Mouse (Mus musculus) stomach, embryonic 15.5 days (tissue): ENCODE data around the gene Vps9d1. TPM values are rescaled to one million over a fixed set of nuclear protein-coding genes. Genes with fewer than 3 reads are reported as not detected.
"Not testable (repeated sequence)": the region's sequence is repeated elsewhere in the genome, so short reads cannot be mapped to it uniquely, and the experiment has no call there.

ENCODE experiments used
- ATAC-seq: fragments of 200-750 bp; cut with Nextera tagmentation; 2 replicates; pipeline ENCODE4 v1.8.0; 2017; ENCODE audit warnings: low read depth, moderate number of reproducible peaks, moderate TSS enrichment; ENCODE audit not compliant: insufficient read depth, low FRiP score
- H3K27ac ChIP-seq: fragments of 300-500 bp; sonication (generic); 2 replicates; pipeline ENCODE4 v1.5.1; 2015; ENCODE audit warnings: mild to moderate bottlenecking, inconsistent platforms
- H3K27me3 ChIP-seq: fragments of 300-500 bp; sonication (generic); replicated peaks from 2 replicates; pipeline ENCODE4 v1.6.1; 2015; ENCODE audit warnings: inconsistent platforms
- H3K36me3 ChIP-seq: fragments of 300-500 bp; sonication (generic); 2 replicates; pipeline ENCODE4 v1.6.1; 2015; ENCODE audit warnings: inconsistent platforms
- H3K4me1 ChIP-seq: fragments of 300-500 bp; sonication (generic); 2 replicates; pipeline ENCODE4 v1.6.1; 2015; ENCODE audit warnings: inconsistent platforms
- H3K4me2 ChIP-seq: fragments of 300-500 bp; sonication (generic); 2 replicates; pipeline ENCODE4 v1.6.1; 2015; ENCODE audit warnings: mild to moderate bottlenecking, inconsistent platforms
- H3K4me3 ChIP-seq: fragments of 300-500 bp; sonication (generic); replicated peaks from 2 replicates; pipeline ENCODE4 v1.5.1; 2015; ENCODE audit warnings: inconsistent platforms
- H3K9ac ChIP-seq: fragments of 300-500 bp; sonication (generic); 2 replicates; pipeline ENCODE4 v1.6.1; 2015; ENCODE audit warnings: inconsistent platforms
- H3K9me3 ChIP-seq: fragments of 300-500 bp; sonication (generic); 2 replicates; pipeline ENCODE4 v1.6.1; 2016; ENCODE audit warnings: inconsistent platforms
- WGBS: fragments of 180-500 bp; shearing (Covaris S2); methylation state at CpG from one replicate; pipeline ENCODE4 v1.1.7; 2015; 5-methylcytosine and 5-hydroxymethylcytosine counted together
- polyA plus RNA-seq: library from polyadenylated mRNA; unstranded; fragments of >200 nt; fragmentation: Nextera tagmentation; extraction: Ambion mirVana; gene quantifications from 2 replicates; pipeline ENCODE4 v1.2.1, GENCODE M21; 2015

Vps9d1 gene
- polyA plus RNA-seq, 1 experiment from 2014 or later: 22.5 TPM

- Histone ChIP-seq H3K27ac (no peak overlapping the region), H3K27me3 (no peaks in the 10 kb centered on the region), H3K36me3 (peaks cover 3% of the 10 kb centered on the region; the same call in 1 of the 2 replicates), H3K4me1 (no peaks in the 10 kb centered on the region), H3K9me3 (no peaks in the 10 kb centered on the region), H3K4me2 (no peak overlapping the region), H3K4me3 (no peak overlapping the region), H3K9ac (no peak overlapping the region)
- WGBS: 91% methylated on average over 4 of the region's 4 CpGs
- ATAC-seq: no peak
These were observed 25.7 kb upstream of the Vps9d1 start for GRCm38 (mm10) chr8:123279828-123280227.

- Histone ChIP-seq H3K36me3 (peaks cover 3% of the 10 kb centered on the region; the same call in 1 of the 2 replicates), H3K9me3 (no peaks in the 10 kb centered on the region), H3K9ac (no peak overlapping the region), H3K4me1 (no peaks in the 10 kb centered on the region), H3K4me2 (no peak overlapping the region), H3K4me3 (no peak overlapping the region), H3K27me3 (no peaks in the 10 kb centered on the region), H3K27ac (no peak overlapping the region)
- 64% methylated on average over 7 of the region's 7 CpGs for WGBS
- no peak for ATAC-seq
These were observed 24.3 kb upstream of the Vps9d1 start for GRCm38 (mm10) chr8:123278445-123278844.

GRCm38 (mm10) chr8:123275096-123275495 is 20.9 kb upstream of the Vps9d1 start:
- Histone ChIP-seq H3K4me2 (no peak overlapping the region), H3K27ac (no peak overlapping the region), H3K9me3 (no peaks in the 10 kb centered on the region), H3K36me3 (peaks cover 7% of the 10 kb centered on the region; the same call in 1 of the 2 replicates), H3K9ac (no peak overlapping the region), H3K27me3 (no peaks in the 10 kb centered on the region), H3K4me1 (no peaks in the 10 kb centered on the region), H3K4me3 (no peak overlapping the region)
- ATAC-seq: no peak
- WGBS: 92% methylated on average over 12 of the region's 12 CpGs

GRCm38 (mm10) chr8:123274447-123274846 is 20.3 kb upstream of the Vps9d1 start:
- H3K4me1 ChIP-seq: no peaks in the 10 kb centered on the region
- no peak overlapping the region for H3K4me2 ChIP-seq
- no peak for ATAC-seq
- 90% methylated on average over 5 of the region's 5 CpGs for WGBS
- H3K9ac ChIP-seq: no peak overlapping the region
- H3K9me3 ChIP-seq: no peaks in the 10 kb centered on the region
- H3K36me3 ChIP-seq: peaks cover 13% of the 10 kb centered on the region; the same call in 1 of the 2 replicates
- H3K27me3 ChIP-seq: no peaks in the 10 kb centered on the region
- no peak overlapping the region for H3K27ac ChIP-seq
- H3K4me3 ChIP-seq: no peak overlapping the region

GRCm38 (mm10) chr8:123271901-123272300 is 17.8 kb upstream of the Vps9d1 start:
- H3K4me1 ChIP-seq: no peaks in the 10 kb centered on the region
- H3K27ac ChIP-seq: no peak overlapping the region
- H3K9ac ChIP-seq: no peak overlapping the region
- no peaks in the 10 kb centered on the region for H3K27me3 ChIP-seq
- H3K4me3 ChIP-seq: no peak overlapping the region
- H3K9me3 ChIP-seq: no peaks in the 10 kb centered on the region
- H3K36me3 ChIP-seq: peaks cover 29% of the 10 kb centered on the region
- peak; percentile 20; the same call in 1 of the 2 replicates for ATAC-seq
- H3K4me2 ChIP-seq: no peak overlapping the region
- WGBS: 54% methylated on average over 4 of the region's 4 CpGs

GRCm38 (mm10) chr8:123271147-123271546 is 17.0 kb upstream of the Vps9d1 start:
- H3K4me3 ChIP-seq: no peak overlapping the region
- no peak overlapping the region for H3K27ac ChIP-seq
- H3K4me1 ChIP-seq: no peaks in the 10 kb centered on the region
- ATAC-seq: no peak
- 86% methylated on average over 10 of the region's 10 CpGs for WGBS
- no peaks in the 10 kb centered on the region for H3K9me3 ChIP-seq
- peaks cover 36% of the 10 kb centered on the region for H3K36me3 ChIP-seq
- H3K4me2 ChIP-seq: no peak overlapping the region
- H3K9ac ChIP-seq: no peak overlapping the region
- no peaks in the 10 kb centered on the region for H3K27me3 ChIP-seq

- ATAC-seq: no peak
- 66% methylated on average over 14 of the region's 14 CpGs for WGBS
These were observed 13.9 kb upstream of the Vps9d1 start for GRCm38 (mm10) chr8:123267926-123268656.

GRCm38 (mm10) chr8:123257593-123257992 is 3.4 kb upstream of the Vps9d1 start:
- WGBS: 87% methylated on average over 8 of the region's 8 CpGs
- peaks cover 36% of the 10 kb centered on the region for H3K36me3 ChIP-seq
- H3K4me1 ChIP-seq: peaks cover 23% of the 10 kb centered on the region
- not testable (repeated sequence) for H3K9ac ChIP-seq, H3K4me2 ChIP-seq, H3K4me3 ChIP-seq, H3K27ac ChIP-seq, H3K9me3 ChIP-seq, H3K27me3 ChIP-seq, ATAC-seq

More at GRCm38 (mm10) chr8:123267926-123268656, 13.9 kb upstream of the Vps9d1 start:
- H3K4me1 ChIP-seq: no peaks in the 10 kb centered on the region
- no peaks in the 10 kb centered on the region for H3K27me3 ChIP-seq
- H3K36me3 ChIP-seq: peaks cover 51% of the 10 kb centered on the region
- H3K9ac ChIP-seq: no peak overlapping the region
- no peak overlapping the region for H3K27ac ChIP-seq
- no peak overlapping the region for H3K4me3 ChIP-seq
- no peaks in the 10 kb centered on the region for H3K9me3 ChIP-seq
- H3K4me2 ChIP-seq: no peak overlapping the region

GRCm38 (mm10) chr8:123257114-123257513 is 3.0 kb upstream of the Vps9d1 start:
- Histone ChIP-seq H3K27ac (no peak overlapping the region), H3K9ac (no peak overlapping the region)

GRCm38 (mm10) chr8:123255170-123255569 is 1.0 kb upstream of the Vps9d1 start:
- Histone ChIP-seq H3K4me2 (peak overlapping the region; percentile 85), H3K27me3 (no peaks in the 10 kb centered on the region), H3K4me1 (peaks cover 23% of the 10 kb centered on the region), H3K4me3 (peak overlapping the region; percentile 90), H3K9ac (peak overlapping the region; percentile 89; the same call in 1 of the 2 replicates), H3K27ac (no peak overlapping the region), H3K9me3 (no peaks in the 10 kb centered on the region), H3K36me3 (peaks cover 36% of the 10 kb centered on the region)
- 66% methylated on average over 6 of the region's 6 CpGs for WGBS
- ATAC-seq: no peak

More at GRCm38 (mm10) chr8:123257114-123257513, 3.0 kb upstream of the Vps9d1 start:
- Histone ChIP-seq H3K36me3 (peaks cover 36% of the 10 kb centered on the region), H3K4me2 (no peak overlapping the region), H3K9me3 (no peaks in the 10 kb centered on the region), H3K4me1 (peaks cover 23% of the 10 kb centered on the region), H3K27me3 (no peaks in the 10 kb centered on the region), H3K4me3 (no peak overlapping the region)
- no peak for ATAC-seq
- WGBS: 80% methylated on average over 3 of the region's 3 CpGs

- ATAC-seq: no peak; the same call in none of the 2 replicates
- H3K27ac ChIP-seq: peak overlapping the region; percentile 82
- under 1% methylated on average over 40 of the region's 40 CpGs for WGBS
- H3K9me3 ChIP-seq: no peaks in the 10 kb centered on the region
- H3K4me2 ChIP-seq: peak overlapping the region; percentile 85
- peak overlapping the region; percentile 89; the same call in 1 of the 2 replicates for H3K9ac ChIP-seq
- H3K27me3 ChIP-seq: no peaks in the 10 kb centered on the region
- peaks cover 23% of the 10 kb centered on the region for H3K4me1 ChIP-seq
- H3K36me3 ChIP-seq: peaks cover 36% of the 10 kb centered on the region
- peak overlapping the region; percentile 90 for H3K4me3 ChIP-seq
These were observed 573 bp downstream of the Vps9d1 start for GRCm38 (mm10) chr8:123253451-123254098.

- peak overlapping the region; percentile 85 for H3K4me2 ChIP-seq
- H3K9ac ChIP-seq: 0 out of 2 replicates have a peak overlapping the region, but pooled peaks have one; percentile 89
- no peaks in the 10 kb centered on the region for H3K9me3 ChIP-seq
- H3K27ac ChIP-seq: peak overlapping the region; percentile 21; the same call in 1 of the 2 replicates
- H3K4me3 ChIP-seq: peak overlapping the region; percentile 90
- H3K4me1 ChIP-seq: peaks cover 23% of the 10 kb centered on the region
- peaks cover 34% of the 10 kb centered on the region; the same call in 1 of the 2 replicates for H3K36me3 ChIP-seq
- WGBS: 40% methylated on average over 4 of the region's 4 CpGs
- no peak for ATAC-seq
- no peaks in the 10 kb centered on the region for H3K27me3 ChIP-seq
These were observed 1.2 kb downstream of the Vps9d1 start for GRCm38 (mm10) chr8:123252925-123253324.
